Mouse (Mus musculus): Measurements from ENCODE around the gene Mark3. TPM values are rescaled to one million over a fixed set of nuclear protein-coding genes. Genes with fewer than 3 reads are reported as not detected.

Gene Mark3
- polyA plus RNA-seq, 1 experiment: not detected

GRCm38 (mm10) chr12:111694271-111694781 is 120.0 kb downstream of the Mark3 start:
- H3K4me3 ChIP-seq (ENCODE audit: insufficient read depth, low read depth, low read length): no peak overlapping the region
- TF ChIP-seq CTCF (IDR thresholded peaks at IDR 0.05; ENCODE audit: insufficient read depth, low read depth, low read length): no peak
- 0 out of 2 replicates have a peak, but pooled peaks have one; percentile 24 for TF ChIP-seq POLR2A (IDR thresholded peaks at IDR 0.05; ENCODE audit: insufficient read depth, low read depth, low read length)
- peak overlapping the region; percentile 71 for H3K27ac ChIP-seq (ENCODE audit: insufficient read depth, low read depth, low read length)
- 6% methylated on average over 12 of the region's 12 CpGs for WGBS
- H3K4me1 ChIP-seq (ENCODE audit: control insufficient read depth, insufficient read depth, low read length): peaks cover 88% of the 10 kb centered on the region

DNA sequence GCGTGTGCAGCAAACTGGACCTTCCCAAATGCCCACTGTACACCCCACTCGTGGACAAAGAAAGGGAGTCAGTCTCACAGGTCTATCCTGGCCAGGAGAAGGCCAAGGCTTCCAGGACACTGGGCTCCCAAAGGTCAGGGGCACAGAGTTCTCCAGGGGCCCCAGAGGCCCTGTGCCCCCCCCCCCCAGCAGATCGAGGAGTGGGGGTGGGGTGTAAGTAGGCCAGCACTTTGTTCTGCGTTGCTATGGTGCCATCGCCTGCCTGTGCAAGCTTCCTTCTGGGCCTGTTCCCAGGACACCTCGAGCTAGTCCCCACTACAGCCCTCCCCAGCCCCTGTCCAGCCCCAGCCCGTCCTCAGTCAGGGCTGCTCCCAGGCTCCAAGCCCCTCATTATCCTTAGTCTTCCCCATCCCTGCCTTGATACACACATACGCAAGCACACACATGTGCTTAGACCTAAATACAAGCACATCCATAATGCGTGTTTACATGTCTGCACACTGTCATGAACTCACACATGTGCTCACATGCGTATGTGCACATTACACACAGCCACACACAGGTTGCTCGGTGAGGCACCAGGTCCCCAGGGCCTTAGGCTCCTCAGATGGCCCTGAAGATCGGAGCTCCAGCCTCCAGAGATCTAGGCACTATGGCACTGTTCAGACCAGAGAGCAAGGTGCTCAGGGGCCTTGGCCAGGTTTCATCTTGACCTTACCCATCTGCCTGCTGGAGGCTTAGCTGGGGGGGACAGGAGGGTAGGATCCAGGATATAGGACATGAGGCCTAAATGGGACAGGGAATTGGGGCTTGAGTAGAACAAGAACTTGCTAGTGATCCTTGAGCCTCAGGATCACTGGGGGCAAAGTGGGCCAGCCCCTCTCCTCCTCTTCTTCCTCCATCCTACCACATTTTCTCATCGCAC is 120.8 kb downstream of the Mark3 start:
- Histone ChIP-seq H3K27ac (ENCODE audit: insufficient read depth, low read depth, low read length) (peak overlapping the region; percentile 80), H3K4me3 (ENCODE audit: insufficient read depth, low read depth, low read length) (no peak overlapping the region), H3K4me1 (ENCODE audit: control insufficient read depth, insufficient read depth, low read length) (peaks cover 86% of the 10 kb centered on the region)
- TF ChIP-seq CTCF (IDR thresholded peaks at IDR 0.05; ENCODE audit: insufficient read depth, low read depth, low read length) (no peak), POLR2A (IDR thresholded peaks at IDR 0.05; ENCODE audit: insufficient read depth, low read depth, low read length) (no peak)
- WGBS: 27% methylated on average over 13 of the region's 13 CpGs

DNA sequence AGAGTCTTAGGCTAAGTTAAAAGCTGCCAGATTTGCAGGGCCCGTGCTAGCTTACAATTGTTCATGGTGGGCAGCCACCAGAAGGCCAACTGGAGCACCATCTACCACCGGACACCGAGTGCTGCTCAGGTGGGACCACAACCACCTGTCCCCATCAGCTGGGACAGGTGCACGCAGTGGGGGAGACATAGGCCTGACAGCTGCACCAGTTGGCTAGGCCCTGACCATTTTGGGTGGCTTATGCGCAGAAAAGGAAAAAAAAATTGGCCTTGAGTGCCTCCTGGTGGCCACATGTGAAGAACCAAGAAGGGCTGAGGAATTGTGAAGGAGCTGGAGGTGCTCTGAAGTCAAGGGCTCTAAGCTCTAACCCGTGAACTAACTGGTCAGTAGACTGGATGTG is 121.9 kb downstream of the Mark3 start:
- WGBS: 14% methylated on average over 6 of the region's 6 CpGs
- H3K4me1 ChIP-seq (ENCODE audit: control insufficient read depth, insufficient read depth, low read length): peaks cover 87% of the 10 kb centered on the region
- peak; percentile 31 for TF ChIP-seq CTCF (IDR thresholded peaks at IDR 0.05; ENCODE audit: insufficient read depth, low read depth, low read length)
- TF ChIP-seq POLR2A (IDR thresholded peaks at IDR 0.05; ENCODE audit: insufficient read depth, low read depth, low read length): no peak

GRCm38 (mm10) chr12:111697708-111698107 is 123.4 kb downstream of the Mark3 start:
- Histone ChIP-seq H3K4me1 (ENCODE audit: control insufficient read depth, insufficient read depth, low read length) (peaks cover 75% of the 10 kb centered on the region), H3K4me3 (ENCODE audit: insufficient read depth, low read depth, low read length) (no peak overlapping the region), H3K27ac (ENCODE audit: insufficient read depth, low read depth, low read length) (peak overlapping the region; percentile 50)
- no peak for TF ChIP-seq POLR2A (IDR thresholded peaks at IDR 0.05; ENCODE audit: insufficient read depth, low read depth, low read length)
- TF ChIP-seq CTCF (IDR thresholded peaks at IDR 0.05; ENCODE audit: insufficient read depth, low read depth, low read length): no peak
- 69% methylated on average over 4 of the region's 4 CpGs for WGBS

More for the DNA sequence above, 121.9 kb downstream of the Mark3 start:
- H3K27ac ChIP-seq (ENCODE audit: insufficient read depth, low read depth, low read length): peak overlapping the region; percentile 68
- H3K4me3 ChIP-seq (ENCODE audit: insufficient read depth, low read depth, low read length): no peak overlapping the region

- TF ChIP-seq POLR2A (IDR thresholded peaks at IDR 0.05; ENCODE audit: insufficient read depth, low read depth, low read length): no peak
- TF ChIP-seq CTCF (IDR thresholded peaks at IDR 0.05; ENCODE audit: insufficient read depth, low read depth, low read length): no peak
- 78% methylated on average over 6 of the region's 6 CpGs for WGBS
- H3K27ac ChIP-seq (ENCODE audit: insufficient read depth, low read depth, low read length): peak overlapping the region; percentile 50
- no peak overlapping the region for H3K4me3 ChIP-seq (ENCODE audit: insufficient read depth, low read depth, low read length)
- H3K4me1 ChIP-seq (ENCODE audit: control insufficient read depth, insufficient read depth, low read length): peaks cover 73% of the 10 kb centered on the region
Observed at GRCm38 (mm10) chr12:111698346-111698913, 124.1 kb downstream of the Mark3 start.

DNA sequence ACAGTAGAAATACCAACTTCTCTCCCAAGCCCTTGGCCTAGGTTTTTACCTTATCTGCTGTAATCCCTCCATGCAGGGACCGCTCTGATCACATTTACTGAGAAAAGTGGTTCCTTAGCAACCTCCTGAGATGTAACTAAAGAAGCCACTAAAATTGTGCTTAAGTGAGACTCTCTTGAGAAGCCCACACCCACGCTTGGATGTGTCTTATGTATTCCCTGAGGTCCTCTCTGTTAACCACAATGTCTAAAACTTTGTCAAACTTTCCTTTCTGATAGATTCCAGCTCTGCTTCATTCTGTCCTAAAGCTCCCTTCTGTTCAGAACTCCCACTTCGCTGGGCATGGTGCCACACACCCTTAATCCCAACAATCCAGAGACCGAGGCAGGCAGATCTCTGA is 125.2 kb downstream of the Mark3 start:
- H3K4me3 ChIP-seq (ENCODE audit: insufficient read depth, low read depth, low read length): no peak overlapping the region
- WGBS: 45% methylated on average over 4 of the region's 4 CpGs

GRCm38 (mm10) chr12:111700920-111701458 is 126.7 kb downstream of the Mark3 start:
- Histone ChIP-seq H3K4me1 (ENCODE audit: control insufficient read depth, insufficient read depth, low read length) (peaks cover 67% of the 10 kb centered on the region), H3K27ac (ENCODE audit: insufficient read depth, low read depth, low read length) (peak overlapping the region; percentile 97), H3K4me3 (ENCODE audit: insufficient read depth, low read depth, low read length) (no peak overlapping the region)
- no peak for TF ChIP-seq CTCF (IDR thresholded peaks at IDR 0.05; ENCODE audit: insufficient read depth, low read depth, low read length)
- no peak for TF ChIP-seq POLR2A (IDR thresholded peaks at IDR 0.05; ENCODE audit: insufficient read depth, low read depth, low read length)
- 38% methylated on average over 9 of the region's 9 CpGs for WGBS

More for the DNA sequence above, 125.2 kb downstream of the Mark3 start:
- Histone ChIP-seq H3K4me1 (ENCODE audit: control insufficient read depth, insufficient read depth, low read length) (peaks cover 73% of the 10 kb centered on the region), H3K27ac (ENCODE audit: insufficient read depth, low read depth, low read length) (peak overlapping the region; percentile 97)
- TF ChIP-seq CTCF (IDR thresholded peaks at IDR 0.05; ENCODE audit: insufficient read depth, low read depth, low read length) (no peak), POLR2A (IDR thresholded peaks at IDR 0.05; ENCODE audit: insufficient read depth, low read depth, low read length) (no peak)

DNA sequence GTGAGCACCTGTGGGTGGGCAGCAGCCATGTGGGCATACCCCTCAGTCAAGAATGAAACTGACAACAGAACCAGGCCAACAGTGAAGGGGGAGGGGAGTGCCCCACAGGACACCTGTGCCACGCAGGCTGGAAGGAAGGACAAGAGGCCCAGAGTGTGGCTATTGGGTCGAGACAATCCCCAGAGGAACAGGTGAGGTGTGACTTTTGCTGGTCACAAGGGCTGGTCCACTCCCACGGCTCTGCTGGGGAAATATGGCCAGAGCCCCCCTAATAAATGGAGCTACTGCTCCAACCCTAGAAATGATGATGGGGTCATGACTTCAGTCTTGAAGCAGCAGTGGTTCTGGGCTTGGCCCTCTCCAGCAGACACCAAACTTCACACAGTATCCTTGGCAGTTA is 129.0 kb downstream of the Mark3 start:
- WGBS: 86% methylated on average over 3 of the region's 3 CpGs
- peak overlapping the region; percentile 91 for H3K27ac ChIP-seq (ENCODE audit: insufficient read depth, low read depth, low read length)
- TF ChIP-seq CTCF (IDR thresholded peaks at IDR 0.05; ENCODE audit: insufficient read depth, low read depth, low read length) (no peak), POLR2A (IDR thresholded peaks at IDR 0.05; ENCODE audit: insufficient read depth, low read depth, low read length) (no peak)
- H3K4me1 ChIP-seq (ENCODE audit: control insufficient read depth, insufficient read depth, low read length): peaks cover 57% of the 10 kb centered on the region
- H3K4me3 ChIP-seq (ENCODE audit: insufficient read depth, low read depth, low read length): no peak overlapping the region

All from olfactory bulb, adult 2 months (tissue).